Mouse (Mus musculus) mouse trophoblast stem cell (cell line): ENCODE results near the gene Nfkb1.

Source experiments
- in situ Hi-C, 2 experiments: fragments of 300-500 bp; cut with MseI, MboI; formaldehyde crosslinking; loops; 2 replicates in 1 of 2; 3 replicates in 1 of 2; pipeline ENCODE4 v1.15.1; 2025

The Nfkb1 gene

DNA sequence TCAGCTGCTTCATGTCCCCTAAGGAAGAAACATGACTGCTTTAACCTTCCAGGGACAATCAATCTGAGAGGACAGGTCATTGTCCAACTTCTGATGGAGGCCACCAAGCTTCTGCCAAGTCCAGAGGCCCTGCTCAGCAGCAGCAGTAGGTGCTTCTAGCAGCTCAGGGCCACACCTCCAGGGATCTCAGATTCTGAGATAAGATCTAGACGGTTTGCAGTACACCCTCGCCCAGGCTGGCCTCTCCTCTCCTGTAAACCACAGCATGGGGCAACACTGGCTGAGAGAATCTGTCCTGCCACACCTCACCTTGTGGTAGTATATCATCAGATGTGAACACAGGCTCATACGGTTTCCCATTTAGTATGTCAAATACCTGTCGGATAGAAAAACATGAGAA, 100.9 kb downstream of the Nfkb1 start:
- in situ Hi-C loops, result no loop called here

- in situ Hi-C loops, result no loop called here
Observed at GRCm38 (mm10) chr3:135586471-135586880, 104.9 kb downstream of the Nfkb1 start.

- in situ Hi-C loops, result no loop called here
Observed at GRCm38 (mm10) chr3:135586060-135586459, 105.3 kb downstream of the Nfkb1 start.

DNA sequence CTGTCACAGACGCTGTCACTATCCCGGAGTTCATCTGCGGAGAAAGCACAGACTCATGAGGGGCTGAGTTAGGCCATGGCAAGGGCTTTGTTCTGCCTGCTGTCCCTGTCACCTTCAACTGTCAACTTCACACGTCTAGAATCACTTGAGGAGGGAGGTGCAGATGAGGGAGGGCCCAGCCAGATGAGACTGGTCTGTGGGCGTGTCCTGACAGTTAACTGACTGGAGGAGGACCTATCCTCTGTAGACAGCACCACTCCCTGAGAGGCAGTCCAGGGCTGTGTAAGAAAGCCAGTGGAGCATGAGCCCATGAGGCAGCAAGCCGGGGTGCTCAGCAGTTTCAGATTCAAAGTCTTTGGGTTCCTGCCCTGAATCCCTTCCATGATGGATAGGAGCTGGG, 105.9 kb downstream of the Nfkb1 start:
- in situ Hi-C loops, result no loop called here

DNA sequence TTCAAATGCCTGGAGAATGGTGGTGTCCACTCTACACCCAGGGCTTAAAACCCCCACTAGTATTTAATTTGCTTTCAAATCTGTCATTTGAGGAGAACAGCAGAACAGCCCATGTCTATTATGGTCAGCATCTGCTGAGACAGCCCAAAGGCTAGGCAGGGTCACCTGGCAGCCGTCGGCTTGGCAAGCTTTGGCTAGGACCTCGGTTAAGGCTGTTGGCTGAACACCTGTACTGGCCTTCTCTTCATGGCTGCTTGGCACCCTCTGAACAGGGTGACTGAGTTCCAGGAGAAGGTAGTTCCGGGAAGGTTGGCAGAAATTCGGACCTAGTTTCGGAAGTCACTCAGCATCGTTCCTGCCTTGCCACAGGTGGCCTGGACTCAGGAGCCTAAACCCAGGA, 109.1 kb downstream of the Nfkb1 start:
- in situ Hi-C loops, result no loop called here

GRCm38 (mm10) chr3:135581606-135582117, 109.7 kb downstream of the Nfkb1 start:
- in situ Hi-C loops, result no loop called here

DNA sequence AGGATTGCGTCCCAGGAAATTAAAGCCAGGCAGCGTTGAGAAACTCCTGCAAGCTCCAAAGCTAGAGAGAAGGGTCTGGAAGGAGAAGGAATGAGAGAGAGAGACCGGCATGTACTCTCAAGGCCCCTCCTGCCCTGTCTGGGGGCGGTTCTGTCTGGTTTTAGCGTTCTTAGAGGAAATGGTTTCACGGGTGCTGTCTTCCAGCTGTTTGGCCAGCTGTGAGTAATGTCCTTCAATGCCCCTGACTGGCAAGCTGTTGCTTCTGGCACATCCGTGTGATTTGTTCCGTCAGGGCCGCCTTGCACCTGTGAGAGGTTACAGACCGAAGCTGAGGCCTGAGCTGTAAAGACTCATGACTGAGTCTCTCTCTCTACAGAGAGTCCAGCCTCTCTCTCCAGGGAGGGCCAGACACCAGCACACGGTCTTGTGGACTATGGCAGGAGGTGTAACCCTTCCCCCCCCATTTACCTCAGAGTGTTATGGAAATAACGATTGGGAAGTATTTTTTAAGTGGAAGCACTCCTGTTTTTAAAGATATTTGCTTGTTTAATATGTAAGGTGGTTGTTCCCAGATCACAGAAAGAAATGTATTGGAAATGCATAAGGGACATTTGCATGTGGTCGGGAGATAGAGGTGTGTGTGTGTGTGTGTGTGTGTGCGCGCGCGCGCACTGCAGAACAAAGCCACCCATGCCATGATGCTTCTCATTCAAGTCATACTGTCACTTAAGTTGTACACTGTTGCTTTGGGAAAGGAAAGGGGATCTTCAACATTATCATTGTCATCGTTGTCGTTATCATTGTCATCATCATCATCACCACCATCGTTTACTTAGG, 110.7 kb downstream of the Nfkb1 start:
- in situ Hi-C loops, result no loop called here

DNA sequence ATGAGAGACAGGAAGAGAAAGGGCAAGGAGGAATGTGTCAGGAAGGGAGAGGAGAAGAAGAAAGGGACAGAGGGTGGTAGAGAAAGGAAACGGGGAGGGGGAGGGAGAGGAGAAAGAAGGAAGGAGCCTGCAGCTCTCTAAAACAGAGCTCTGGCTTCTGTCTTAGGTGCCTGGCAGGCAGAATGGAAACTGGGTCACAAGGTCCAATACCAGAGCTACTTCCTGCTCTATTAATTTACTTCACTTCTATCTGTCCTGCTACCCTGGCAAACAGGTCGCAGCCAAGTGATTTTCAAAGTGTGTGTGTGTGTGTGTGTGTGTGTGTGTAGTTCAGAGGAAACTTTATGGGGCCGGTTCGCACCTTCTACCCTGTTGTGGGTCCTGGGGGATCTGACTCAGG, 112.2 kb downstream of the Nfkb1 start:
- in situ Hi-C loops, result no loop called here

DNA sequence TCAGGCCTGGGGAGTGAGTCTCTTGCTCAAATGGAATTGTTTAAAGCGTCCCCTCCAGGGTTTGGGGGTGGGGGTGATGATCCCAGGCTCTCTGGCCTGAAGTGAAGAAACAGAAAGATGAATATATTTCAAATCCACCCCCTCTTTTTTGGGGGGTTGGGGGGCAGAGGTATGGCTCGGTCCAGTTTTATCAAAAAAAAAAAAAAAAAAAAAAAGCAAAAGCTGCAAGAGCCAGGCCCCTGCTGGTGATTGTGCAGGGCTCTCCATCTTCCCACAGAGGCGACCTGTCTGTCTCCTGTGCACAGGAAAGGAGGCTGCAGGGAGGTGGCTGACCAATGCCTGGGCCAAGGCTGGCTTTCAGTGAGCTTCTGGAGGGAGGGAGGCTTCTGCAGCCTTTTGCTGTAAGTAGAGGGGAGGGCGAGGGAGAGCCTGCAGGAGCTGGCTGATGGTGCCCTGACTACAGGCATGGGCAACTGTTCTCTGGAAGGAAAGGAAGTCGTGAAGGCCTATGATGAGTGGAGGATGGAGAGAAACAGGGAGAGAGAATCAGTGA, 112.7 kb downstream of the Nfkb1 start:
- in situ Hi-C loops, result no loop called here

- in situ Hi-C loops, result no loop called here
Observed at GRCm38 (mm10) chr3:135575126-135575525, 116.2 kb downstream of the Nfkb1 start.

DNA sequence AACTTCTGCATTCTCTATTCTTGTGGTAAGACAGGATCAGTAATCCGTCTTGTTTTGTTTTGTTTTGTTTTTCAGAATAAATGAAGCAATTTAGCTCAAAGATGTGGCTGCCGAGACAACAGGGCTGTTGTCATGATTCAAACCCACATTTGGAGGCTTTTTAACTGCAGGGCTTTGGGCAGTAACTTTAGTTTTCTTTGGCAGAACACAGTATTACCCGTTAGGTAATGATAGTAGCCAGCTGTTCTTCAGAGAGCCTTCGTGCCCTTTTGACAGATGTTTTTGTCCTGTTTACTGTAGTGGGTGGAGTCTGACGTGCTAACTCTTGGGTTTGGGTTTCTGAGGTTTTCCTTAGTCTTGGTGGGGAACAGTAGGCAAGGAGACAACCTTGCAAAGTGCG, 118.3 kb downstream of the Nfkb1 start:
- in situ Hi-C loops, result no loop called here

DNA sequence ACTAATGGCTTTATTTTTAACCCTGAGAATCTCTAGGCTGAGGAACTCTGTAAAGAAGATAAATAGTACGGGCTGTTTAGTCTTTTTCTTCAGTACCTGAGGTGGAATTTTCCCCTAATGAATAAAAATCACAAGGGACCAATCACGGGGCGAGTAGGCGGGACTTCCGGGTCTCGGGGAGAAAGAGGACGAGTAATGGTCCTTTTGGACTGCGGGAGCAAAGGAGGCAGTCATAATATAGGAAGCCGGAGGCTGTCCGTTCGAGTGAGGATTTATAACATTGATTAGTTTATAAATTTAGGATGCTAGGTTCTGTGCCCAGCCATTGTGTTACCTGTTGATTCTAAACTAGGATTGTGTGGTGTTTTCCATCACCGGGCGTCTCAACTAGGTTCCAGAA, 119.8 kb downstream of the Nfkb1 start:
- in situ Hi-C loops, result no loop called here

DNA sequence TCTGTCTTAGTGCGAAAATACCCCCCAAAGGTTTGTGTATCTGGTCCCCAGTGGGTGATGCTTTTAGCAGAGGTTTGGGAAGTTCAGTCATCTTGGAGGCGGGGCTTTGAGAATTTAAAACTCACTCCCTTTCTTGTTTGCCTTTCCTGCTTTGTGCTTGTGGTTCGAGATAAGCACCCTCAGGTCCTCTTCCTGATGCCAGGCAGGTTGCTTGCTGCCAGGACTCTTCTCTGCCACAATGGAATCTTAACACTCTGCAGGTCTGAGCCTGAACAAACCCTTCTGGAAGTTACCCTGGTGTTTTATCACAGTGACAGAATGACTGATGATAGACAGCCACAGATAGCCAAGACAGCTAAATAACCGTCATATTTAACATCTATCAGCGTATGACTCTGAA, 122.7 kb downstream of the Nfkb1 start:
- in situ Hi-C loops, result no loop called here

GRCm38 (mm10) chr3:135567888-135568287, 123.5 kb downstream of the Nfkb1 start:
- in situ Hi-C loops, result no loop called here

- in situ Hi-C loops, result no loop called here
Observed at GRCm38 (mm10) chr3:135565306-135565705, 126.0 kb downstream of the Nfkb1 start.

- in situ Hi-C loops, result no loop called here
Observed at GRCm38 (mm10) chr3:135564706-135565105, 126.6 kb downstream of the Nfkb1 start.

GRCm38 (mm10) chr3:135563163-135563689, 128.1 kb downstream of the Nfkb1 start:
- in situ Hi-C loops, result no loop called here

GRCm38 (mm10) chr3:135562036-135562435, 129.3 kb downstream of the Nfkb1 start:
- in situ Hi-C loops, result no loop called here

DNA sequence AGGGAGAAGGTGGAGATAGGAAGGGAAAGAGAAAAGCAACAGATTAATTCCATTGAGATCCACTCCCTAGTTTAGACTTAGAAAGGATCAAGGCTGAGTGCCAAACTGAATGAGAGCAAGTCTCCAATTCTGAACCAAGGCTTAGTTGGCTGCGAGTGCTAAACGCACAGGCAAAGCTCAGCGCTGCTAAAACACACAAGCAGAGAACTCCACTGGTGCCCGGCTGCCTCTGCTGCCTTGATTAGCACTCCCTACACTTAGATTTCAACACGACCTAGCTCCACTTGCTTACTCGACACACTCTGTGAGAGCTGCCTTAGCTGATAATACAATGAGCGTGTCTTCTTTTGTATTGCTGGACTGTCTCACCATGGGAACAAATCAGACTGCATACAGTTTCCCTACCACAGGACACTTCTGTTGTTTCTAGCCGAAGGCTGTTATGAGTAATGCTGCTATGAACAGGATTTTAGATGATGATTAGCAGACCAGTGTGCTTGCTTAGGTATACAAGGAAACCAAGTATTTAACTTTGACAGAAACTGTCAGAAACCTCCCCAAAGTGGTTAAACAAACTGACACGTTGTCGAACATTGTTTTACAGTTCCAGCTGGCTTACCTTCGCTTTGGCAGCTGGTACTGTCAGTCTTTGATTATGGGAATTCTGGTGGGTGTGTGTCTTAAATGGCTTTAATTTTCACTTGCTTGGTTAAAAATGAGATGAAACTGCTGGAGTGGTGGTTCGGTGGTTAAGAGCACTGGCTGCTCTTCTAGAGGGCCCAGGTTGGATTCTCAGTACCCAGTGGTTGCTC, 134.3 kb downstream of the Nfkb1 start:
- in situ Hi-C loops, result no loop called here

- in situ Hi-C loops, result no loop called here
Observed at GRCm38 (mm10) chr3:135556052-135556587, 135.2 kb downstream of the Nfkb1 start.

DNA sequence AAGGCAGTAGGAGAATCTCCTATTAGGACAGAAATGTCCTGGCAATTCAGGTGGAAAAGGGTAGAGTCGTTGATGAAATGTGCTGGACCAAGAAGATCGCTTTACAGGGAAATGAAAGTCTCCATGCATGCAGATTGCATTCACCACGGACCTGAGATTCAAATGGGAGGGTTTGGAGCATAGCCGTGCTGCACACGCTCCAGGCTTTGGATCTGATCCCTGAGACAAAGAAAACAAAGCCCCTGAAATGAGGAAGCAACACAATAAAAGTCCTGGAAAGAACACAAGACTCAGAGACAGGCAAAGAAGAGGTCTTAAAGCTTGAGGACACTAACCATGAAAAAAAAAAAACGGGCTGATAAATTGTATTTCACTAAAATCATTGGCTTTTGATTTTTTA, 136.2 kb downstream of the Nfkb1 start:
- in situ Hi-C loops, result no loop called here

- in situ Hi-C loops, result no loop called here
Observed at GRCm38 (mm10) chr3:135552874-135553273, 138.5 kb downstream of the Nfkb1 start.
